Mouse (Mus musculus) heart, adult 9 months (tissue): ENCODE measurements around the gene Mif4gd.
A peak's percentile ranks its signal among the peaks of the same experiment; 100 is the strongest.

Experiments
- DNase-seq, 2 experiments: peaks; one replicate each; pipeline ENCODE4 v3.0.0; 2022; ENCODE audit warnings: low spot score in 2 of 2

Mif4gd gene

DNA sequence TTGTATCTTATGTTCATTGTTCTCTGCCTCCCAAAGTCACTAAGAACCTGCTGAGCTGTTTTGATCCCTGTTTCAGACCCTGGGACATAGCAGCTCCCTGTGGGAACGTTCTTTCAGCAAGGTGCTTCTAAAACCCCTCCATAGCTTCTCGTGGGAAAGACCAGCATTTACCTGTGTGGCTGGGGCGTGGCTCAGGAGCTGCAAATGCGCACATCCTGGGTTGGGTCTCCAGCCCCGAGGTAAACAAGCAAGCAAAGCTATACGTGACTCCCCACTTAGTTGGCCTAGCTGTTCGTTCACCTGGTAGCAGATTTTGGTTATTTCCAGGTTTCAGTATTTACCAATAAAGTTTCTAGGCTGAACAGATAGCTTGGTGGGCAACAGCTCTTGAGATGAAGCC lies 19.5 kb upstream of the Mif4gd start:
- DNase-seq: no peak

DNA sequence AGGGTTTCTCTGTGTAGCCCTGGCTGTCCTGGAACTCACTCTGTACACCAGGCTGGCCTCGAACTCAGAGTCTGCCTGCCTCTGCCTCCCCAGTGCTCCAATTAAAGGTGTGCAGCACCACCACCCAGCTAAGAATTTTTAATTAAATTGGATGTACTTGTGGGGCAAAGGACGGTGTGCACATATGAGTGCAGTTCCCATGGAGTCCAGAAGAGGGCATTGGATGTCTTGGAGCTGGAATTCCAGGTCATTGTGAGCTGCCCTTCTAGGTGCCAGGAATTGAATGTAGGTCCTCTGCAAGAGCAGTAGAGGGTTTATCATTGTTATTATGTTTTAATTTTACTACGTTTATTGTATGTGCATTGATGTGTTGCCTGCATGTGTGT lies 18.7 kb upstream of the Mif4gd start:
- DNase-seq: no peak

DNA sequence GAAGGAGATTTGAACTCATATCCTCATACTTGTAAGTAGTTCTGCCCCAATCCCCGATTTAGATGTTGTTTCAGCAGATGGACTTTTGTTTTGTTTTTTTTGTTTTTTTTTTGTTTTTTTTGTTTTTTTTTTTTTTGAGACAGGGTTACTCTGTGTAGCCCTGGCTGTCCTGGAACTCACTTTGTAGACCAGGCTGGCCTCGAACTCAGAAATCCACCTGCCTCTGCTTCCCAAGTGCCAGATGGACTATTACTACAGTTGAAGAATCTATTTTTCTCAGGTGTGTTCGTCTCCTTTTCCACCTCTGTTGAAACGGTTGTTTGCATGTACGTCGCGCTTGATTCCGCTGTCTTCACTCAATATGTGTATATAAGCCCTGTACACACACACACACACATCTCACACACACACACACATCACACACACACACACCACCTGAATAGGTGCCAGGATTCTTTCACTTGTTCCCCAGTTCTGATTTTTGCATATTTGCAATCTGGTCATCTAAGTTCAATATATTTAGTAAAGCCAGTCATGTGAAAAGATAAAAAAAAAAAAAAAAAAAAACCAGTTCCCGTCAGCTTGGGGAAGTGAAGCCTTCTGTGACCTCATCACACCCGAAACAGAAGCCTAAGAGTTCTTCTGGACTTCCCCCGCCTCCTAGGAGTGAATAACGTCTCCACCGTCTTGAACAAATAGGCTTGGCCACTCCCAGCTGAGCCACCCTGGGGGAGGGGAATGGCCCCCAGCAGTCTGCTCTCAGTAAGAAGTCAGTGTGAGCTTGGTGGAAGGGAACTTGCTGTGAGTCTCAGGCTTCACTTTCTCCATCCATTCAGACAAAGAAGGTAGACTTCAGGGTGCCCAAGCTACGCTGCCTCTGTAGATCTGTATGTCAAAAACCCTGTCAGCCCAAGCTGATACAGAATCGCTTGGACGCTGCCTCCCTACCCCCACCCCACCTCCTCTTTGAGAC lies 18.0 kb upstream of the Mif4gd start:
- DNase-seq: peak; percentile 53 to 68

- DNase-seq: no peak
Measured at GRCm38 (mm10) chr11:115629734-115630531, 17.2 kb upstream of the Mif4gd start.

DNA sequence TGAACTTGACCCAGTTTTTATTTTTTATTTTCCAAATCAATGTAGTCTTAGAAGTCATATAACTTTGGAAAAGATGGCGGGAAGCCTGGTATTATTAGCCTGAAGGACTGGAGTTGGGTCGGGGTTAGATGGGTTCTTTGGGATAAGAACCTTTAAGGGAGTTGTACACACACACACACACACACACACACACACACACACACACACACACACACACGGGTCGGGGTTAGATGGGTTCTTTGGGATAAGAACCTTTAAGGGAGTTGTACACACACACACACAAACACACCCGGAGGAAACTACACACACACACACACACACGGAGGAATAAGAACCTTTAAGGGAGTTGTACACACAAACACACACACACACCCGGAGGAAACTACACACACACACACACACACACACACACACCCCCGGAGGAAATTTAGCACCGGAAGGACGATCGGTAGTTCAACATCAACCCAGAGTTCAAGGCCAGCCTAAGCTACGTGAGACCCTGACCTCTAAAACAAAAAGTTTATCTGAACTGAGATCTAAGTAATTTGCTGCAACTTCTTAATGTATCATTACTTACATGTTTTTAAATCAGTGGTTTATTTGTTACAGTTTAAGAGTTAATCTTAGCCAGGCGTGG lies 15.8 kb upstream of the Mif4gd start:
- DNase-seq: no peak

- DNase-seq: peak; percentile 100
Measured at GRCm38 (mm10) chr11:115627705-115628464, 15.1 kb upstream of the Mif4gd start, which contains the start of gene Slc25a19. Gene Slc25a19 (minus strand): TSS chr11:115628295.

- DNase-seq: no peak
Measured at GRCm38 (mm10) chr11:115626824-115627616, 14.3 kb upstream of the Mif4gd start.

GRCm38 (mm10) chr11:115625877-115626276 lies 13.1 kb upstream of the Mif4gd start:
- no peak for DNase-seq

DNA sequence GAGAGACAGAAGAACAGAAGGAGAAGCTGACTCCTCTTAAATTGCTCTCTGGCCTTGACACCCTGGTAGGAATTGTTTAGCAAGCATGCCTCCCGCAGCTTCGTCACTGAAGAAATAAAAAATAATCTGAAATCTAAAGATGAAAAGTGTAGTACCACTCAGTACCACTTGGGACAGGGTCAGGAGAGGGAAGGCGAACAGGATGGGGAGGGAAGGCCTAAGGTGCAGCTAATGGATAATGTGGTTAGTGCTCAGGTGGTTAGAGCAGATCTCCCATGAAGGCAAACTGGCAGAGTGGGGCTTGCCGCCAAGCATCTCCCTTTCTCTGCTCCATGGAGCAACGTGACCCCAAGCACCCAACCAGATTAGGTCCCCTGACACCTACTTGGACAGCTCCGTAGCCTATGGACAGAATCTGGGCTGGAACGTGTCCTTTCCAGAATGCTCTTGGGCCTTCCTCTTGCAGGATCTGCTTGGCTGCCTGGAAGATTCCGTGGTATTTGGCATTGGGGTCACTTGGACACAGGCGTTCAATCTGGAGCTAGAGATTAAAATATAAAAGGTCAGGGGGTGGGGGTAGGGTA lies 10.8 kb upstream of the Mif4gd start:
- DNase-seq: no peak

DNA sequence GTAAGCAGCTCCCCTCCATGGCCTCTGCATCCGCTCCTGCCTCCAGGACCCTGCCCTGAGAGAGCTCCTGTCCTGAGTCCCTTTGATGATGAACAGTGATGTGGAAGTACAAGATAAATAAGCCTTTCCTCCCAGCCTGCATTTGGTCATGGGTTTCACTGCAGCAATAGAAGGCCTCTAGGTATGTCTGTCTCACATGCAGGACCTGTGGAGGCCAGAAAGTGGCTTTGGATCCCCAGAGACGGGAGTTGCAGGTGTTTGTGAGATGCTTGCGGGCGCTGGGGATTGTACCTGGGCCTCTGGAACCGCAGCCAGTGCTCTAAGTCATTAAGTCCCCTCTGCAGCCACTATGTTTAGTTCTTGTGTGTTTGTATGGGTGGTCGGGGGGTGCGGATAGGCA lies 7.2 kb upstream of the Mif4gd start:
- no peak for DNase-seq

- no peak for DNase-seq
Measured at GRCm38 (mm10) chr11:115618732-115619516, 6.2 kb upstream of the Mif4gd start.

- DNase-seq: no peak
Measured at GRCm38 (mm10) chr11:115618001-115618400, 5.2 kb upstream of the Mif4gd start.

- DNase-seq: no peak
Measured at GRCm38 (mm10) chr11:115616893-115617292, 4.1 kb upstream of the Mif4gd start.

- no peak for DNase-seq
Measured at GRCm38 (mm10) chr11:115616371-115616770, 3.6 kb upstream of the Mif4gd start.

- DNase-seq: no peak
Measured at GRCm38 (mm10) chr11:115615875-115616274, 3.1 kb upstream of the Mif4gd start.

DNA sequence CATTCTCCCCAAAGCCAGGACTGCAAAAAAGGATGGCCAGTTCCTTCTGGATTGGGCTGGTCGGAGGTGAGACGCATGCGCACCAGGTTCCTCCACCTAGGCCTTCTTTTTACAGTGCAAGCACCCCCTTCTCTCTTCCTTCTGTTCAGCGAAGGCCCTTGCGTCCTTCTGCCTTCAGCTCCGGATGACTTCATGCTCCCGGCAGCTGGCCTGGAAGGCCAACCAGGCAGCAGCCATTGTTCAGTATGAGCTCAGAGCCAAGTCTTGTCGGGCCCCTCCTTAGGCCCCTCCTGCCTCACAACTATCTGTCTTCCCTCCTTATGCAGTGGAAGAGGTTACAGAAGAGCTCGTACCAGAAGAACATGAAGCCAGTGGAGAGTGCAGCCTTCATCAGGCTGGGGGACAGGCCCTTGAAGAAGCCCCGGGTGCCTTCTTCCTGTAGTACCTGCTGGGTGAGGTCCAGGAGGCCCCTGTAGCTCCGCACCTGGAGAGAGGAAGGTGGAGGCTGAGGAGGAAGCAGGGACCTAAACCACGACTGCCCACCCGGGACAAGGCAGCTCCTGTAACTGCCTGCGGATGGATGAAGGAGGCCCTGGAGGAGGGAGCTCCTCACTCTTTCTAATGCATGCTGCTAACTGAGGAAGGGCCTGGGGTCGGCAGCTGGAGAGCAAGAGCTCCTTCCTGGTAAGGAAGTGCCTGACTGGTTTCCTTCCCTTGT lies 2.5 kb upstream of the Mif4gd start:
- no peak for DNase-seq

DNA sequence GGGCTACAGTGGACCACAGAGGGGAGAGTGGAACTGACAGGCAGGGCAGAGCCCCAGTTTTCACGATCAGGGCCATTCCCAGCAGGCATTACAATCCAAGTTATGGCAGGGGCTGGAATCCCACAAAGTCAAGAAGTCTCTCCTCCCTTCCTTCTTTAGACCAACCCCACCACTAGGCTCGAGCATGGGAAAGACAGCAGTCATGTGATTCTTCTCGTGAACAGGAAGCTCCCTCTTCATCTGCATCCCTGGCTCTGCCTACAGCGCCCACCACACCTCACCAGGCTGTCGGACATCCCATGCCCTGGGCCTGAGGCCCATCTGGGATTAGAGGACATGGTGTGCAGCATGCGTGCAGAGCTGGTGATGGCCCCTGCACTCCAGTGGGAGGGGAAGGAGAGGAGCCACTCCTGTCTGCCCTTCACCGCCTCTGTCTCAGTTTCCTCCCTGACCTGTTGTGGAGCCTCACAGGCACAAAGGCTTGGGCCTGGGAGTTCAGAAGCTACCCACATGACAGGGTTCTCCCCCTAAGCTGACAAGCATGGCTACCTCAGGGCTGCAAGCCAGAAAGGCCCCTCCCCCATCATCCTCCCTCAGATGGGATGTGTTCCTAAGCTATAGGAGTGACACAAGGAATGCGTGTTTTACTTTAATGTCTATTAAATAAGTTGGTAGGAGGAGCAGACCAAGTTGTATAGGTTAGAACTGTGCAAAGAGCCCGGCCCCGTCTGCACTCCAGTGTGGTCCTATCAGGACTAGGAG lies 1.8 kb upstream of the Mif4gd start:
- DNase-seq: no peak
